Mouse (Mus musculus) lung, embryonic 14.5 days (tissue): ENCODE data around the gene Brinp1. TPM values are rescaled to one million over a fixed set of nuclear protein-coding genes. Genes with fewer than 3 reads are reported as not detected.

Experiments used
- ATAC-seq: fragments of 200-750 bp; cut with Nextera tagmentation; 2 replicates; pipeline ENCODE4 v1.8.0; 2017; ENCODE audit warnings: mild to moderate bottlenecking, moderate TSS enrichment, moderate library complexity; ENCODE audit not compliant: insufficient read depth
- DNase-seq: peaks from one replicate; pipeline ENCODE4 v3.0.0-alpha.2; 2015
- H3K27ac ChIP-seq: fragments of 300-500 bp; sonication (generic); 2 replicates; pipeline ENCODE4 v1.5.1; 2014; ENCODE audit warnings: low read depth, mild to moderate bottlenecking, moderate library complexity
- H3K27me3 ChIP-seq: fragments of 300-500 bp; sonication (generic); 2 replicates; pipeline ENCODE4 v1.6.1; 2014; ENCODE audit warnings: low read length, control low read depth; ENCODE audit not compliant: insufficient read depth
- H3K36me3 ChIP-seq: fragments of 300-500 bp; sonication (generic); 2 replicates; pipeline ENCODE4 v1.6.1; 2014; ENCODE audit warnings: control low read depth; ENCODE audit not compliant: insufficient read depth
- H3K4me1 ChIP-seq: fragments of 300-500 bp; sonication (generic); 2 replicates; pipeline ENCODE4 v1.6.1; 2014; ENCODE audit warnings: antibody characterized with exemption, control low read depth; ENCODE audit not compliant: insufficient read depth
- H3K4me2 ChIP-seq: fragments of 300-500 bp; sonication (generic); 2 replicates; pipeline ENCODE4 v1.6.1; 2014; ENCODE audit warnings: mild to moderate bottlenecking
- H3K4me3 ChIP-seq: fragments of 300-500 bp; sonication (generic); 2 replicates; pipeline ENCODE4 v1.5.1; 2014; ENCODE audit warnings: low read depth, low read length
- H3K9ac ChIP-seq: fragments of 300-500 bp; sonication (generic); 2 replicates; pipeline ENCODE4 v1.6.1; 2014
- H3K9me3 ChIP-seq: fragments of 300-500 bp; sonication (generic); 2 replicates; pipeline ENCODE4 v1.6.1; 2016; ENCODE audit warnings: low read depth, low read length, control low read depth
- CTCF ChIP-seq: IDR thresholded peaks from 2 replicates; pipeline ENCODE4 v1.5.1; 2016; ENCODE audit warnings: antibody characterized with exemption, low read depth
- WGBS: fragments of 180-500 bp; shearing (Covaris S2); extraction: QIAGEN DNeasy Blood & Tissue Kit; methylation state at CpG from one replicate; pipeline ENCODE4 v1.1.7; 2014; 5-methylcytosine and 5-hydroxymethylcytosine counted together
- polyA plus RNA-seq: library from polyadenylated mRNA; unstranded; fragments of >200 nt; fragmentation: Nextera tagmentation; extraction: Ambion mirVana; gene quantifications from 2 replicates; pipeline ENCODE4 v1.2.1, GENCODE M21; 2014

Gene Brinp1
- polyA plus RNA-seq, 1 experiment from 2014 or later, result 16.5 TPM

- Histone ChIP-seq H3K4me3 (no peak overlapping the region), H3K27ac (no peak overlapping the region), H3K27me3 (no peaks in the 10 kb centered on the region), H3K9ac (no peak overlapping the region), H3K9me3 (no peaks in the 10 kb centered on the region), H3K4me2 (no peak overlapping the region), H3K4me1 (no peaks in the 10 kb centered on the region), H3K36me3 (no peaks in the 10 kb centered on the region)
- no peak for TF ChIP-seq CTCF
- WGBS, result 55% methylated on average over 4 of the region's 4 CpGs
- DNase-seq (peak; percentile 45), ATAC-seq (no peak)
These were observed 63.7 kb downstream of the Brinp1 start for GRCm38 (mm10) chr4:68890526-68890925.

- Histone ChIP-seq H3K4me1 (no peaks in the 10 kb centered on the region), H3K9me3 (no peaks in the 10 kb centered on the region), H3K27me3 (no peaks in the 10 kb centered on the region), H3K4me3 (no peak overlapping the region), H3K4me2 (no peak overlapping the region), H3K36me3 (no peaks in the 10 kb centered on the region), H3K9ac (no peak overlapping the region), H3K27ac (no peak overlapping the region)
- no peak for TF ChIP-seq CTCF
- WGBS, result 79% methylated on average over 2 of the region's 2 CpGs
- no peak for DNase-seq
- no peak for ATAC-seq
These were observed 67.9 kb downstream of the Brinp1 start for GRCm38 (mm10) chr4:68886276-68886675.

GRCm38 (mm10) chr4:68872028-68872427, 82.2 kb downstream of the Brinp1 start:
- no peak overlapping the region for H3K4me2 ChIP-seq
- H3K9me3 ChIP-seq, result no peaks in the 10 kb centered on the region
- H3K36me3 ChIP-seq, result no peaks in the 10 kb centered on the region
- no peak overlapping the region for H3K9ac ChIP-seq
- H3K27ac ChIP-seq, result no peak overlapping the region
- ATAC-seq (no peak), DNase-seq (no peak)
- H3K27me3 ChIP-seq, result no peaks in the 10 kb centered on the region
- TF ChIP-seq CTCF, result no peak
- no peaks in the 10 kb centered on the region for H3K4me1 ChIP-seq
- H3K4me3 ChIP-seq, result no peak overlapping the region

GRCm38 (mm10) chr4:68865135-68865767, 88.9 kb downstream of the Brinp1 start:
- no peak overlapping the region for H3K4me3 ChIP-seq
- H3K27me3 ChIP-seq, result no peaks in the 10 kb centered on the region
- no peaks in the 10 kb centered on the region for H3K9me3 ChIP-seq
- no peak overlapping the region for H3K9ac ChIP-seq
- WGBS, result 69% methylated on average over 4 of the region's 4 CpGs
- H3K4me1 ChIP-seq, result no peaks in the 10 kb centered on the region
- no peak overlapping the region for H3K4me2 ChIP-seq
- no peak for TF ChIP-seq CTCF
- peak; percentile 6 for DNase-seq
- no peak overlapping the region for H3K27ac ChIP-seq
- no peaks in the 10 kb centered on the region for H3K36me3 ChIP-seq
- no peak; the same call in 1 of the 2 replicates for ATAC-seq

DNA sequence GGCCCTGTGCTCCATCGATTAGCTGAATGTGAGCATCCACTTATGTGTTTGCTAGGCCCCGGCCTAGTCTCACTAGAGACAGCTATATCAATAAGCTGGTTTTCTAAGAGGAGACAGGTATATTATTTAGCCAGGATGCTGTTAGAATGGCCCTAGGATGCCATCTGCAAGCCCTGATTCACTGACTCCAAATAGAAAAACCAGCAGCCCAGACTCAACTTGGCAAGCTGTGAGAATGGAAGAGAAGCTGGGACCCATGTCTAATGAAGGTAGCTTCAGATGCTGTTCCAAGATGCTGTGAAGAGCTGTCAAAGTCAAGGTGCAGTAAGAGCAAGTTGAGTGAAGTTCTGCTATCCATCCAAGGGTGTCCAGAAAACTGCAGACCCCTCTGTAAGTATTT, 89.5 kb downstream of the Brinp1 start:
- DNase-seq (no peak), ATAC-seq (no peak)
- no peak overlapping the region for H3K27ac ChIP-seq
- no peak for TF ChIP-seq CTCF
- H3K4me2 ChIP-seq, result no peak overlapping the region
- no peak overlapping the region for H3K9ac ChIP-seq
- no peaks in the 10 kb centered on the region for H3K36me3 ChIP-seq
- 97% methylated on average over 2 of the region's 2 CpGs for WGBS
- no peaks in the 10 kb centered on the region for H3K4me1 ChIP-seq
- no peaks in the 10 kb centered on the region for H3K9me3 ChIP-seq
- H3K27me3 ChIP-seq, result no peaks in the 10 kb centered on the region
- H3K4me3 ChIP-seq, result no peak overlapping the region

GRCm38 (mm10) chr4:68856868-68857267, 97.3 kb downstream of the Brinp1 start:
- Histone ChIP-seq H3K4me2 (no peak overlapping the region), H3K9me3 (no peaks in the 10 kb centered on the region), H3K9ac (no peak overlapping the region), H3K27ac (no peak overlapping the region), H3K27me3 (no peaks in the 10 kb centered on the region), H3K36me3 (no peaks in the 10 kb centered on the region), H3K4me1 (no peaks in the 10 kb centered on the region), H3K4me3 (no peak overlapping the region)
- 36% methylated on average over 1 of the region's 1 CpGs for WGBS
- no peak for TF ChIP-seq CTCF
- no peak for DNase-seq
- no peak for ATAC-seq

DNA sequence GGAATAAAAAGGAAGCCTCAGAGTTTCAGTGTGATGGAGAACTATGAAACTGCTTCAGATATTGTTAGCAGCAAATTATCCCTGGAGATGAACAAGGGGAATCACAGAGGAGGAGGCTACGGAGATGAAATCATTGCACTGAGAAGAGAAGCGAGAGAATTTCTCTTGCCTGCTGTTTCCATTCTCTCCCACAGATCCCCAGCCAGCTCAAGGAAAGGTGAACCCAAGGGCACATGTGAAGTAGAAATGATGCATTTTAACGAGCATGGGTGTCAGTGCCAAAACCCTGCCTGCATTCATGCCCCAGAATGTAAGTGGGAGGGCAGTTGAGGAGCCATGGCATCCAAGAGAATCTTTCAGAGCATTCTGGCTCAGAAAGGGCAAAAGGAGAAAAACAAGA, 104.5 kb downstream of the Brinp1 start:
- no peak overlapping the region for H3K4me3 ChIP-seq
- H3K36me3 ChIP-seq, result no peaks in the 10 kb centered on the region
- TF ChIP-seq CTCF, result no peak
- WGBS, result 54% methylated on average over 3 of the region's 3 CpGs
- no peak overlapping the region for H3K4me2 ChIP-seq
- no peaks in the 10 kb centered on the region for H3K4me1 ChIP-seq
- no peak overlapping the region for H3K9ac ChIP-seq
- ATAC-seq (no peak), DNase-seq (no peak)
- H3K27me3 ChIP-seq, result no peaks in the 10 kb centered on the region
- no peaks in the 10 kb centered on the region for H3K9me3 ChIP-seq
- no peak overlapping the region for H3K27ac ChIP-seq

- no peaks in the 10 kb centered on the region for H3K4me1 ChIP-seq
- no peak overlapping the region for H3K9ac ChIP-seq
- H3K9me3 ChIP-seq, result no peaks in the 10 kb centered on the region
- no peaks in the 10 kb centered on the region for H3K27me3 ChIP-seq
- no peak for ATAC-seq
- no peak for DNase-seq
- WGBS, result 73% methylated on average over 1 of the region's 1 CpGs
- no peak for TF ChIP-seq CTCF
- no peak overlapping the region for H3K4me3 ChIP-seq
- no peak overlapping the region for H3K27ac ChIP-seq
- no peak overlapping the region for H3K4me2 ChIP-seq
- H3K36me3 ChIP-seq, result no peaks in the 10 kb centered on the region
These were observed 107.2 kb downstream of the Brinp1 start for GRCm38 (mm10) chr4:68846976-68847375.
